Mouse (Mus musculus): ENCODE data around the gene Kmt2a. TPM values are rescaled to one million over a fixed set of nuclear protein-coding genes. Genes with fewer than 3 reads are reported as not detected.

The Kmt2a gene
- polyA plus RNA-seq, 1 experiment from 2014 or later, result 11.1 TPM

- Histone ChIP-seq H3K9me3 (replicated peaks) (no peaks in the 10 kb centered on the region), H3K27me3 (ENCODE audit: low read depth, poor library complexity, severe bottlenecking) (no peaks in the 10 kb centered on the region), H3K4me1 (peaks cover 57% of the 10 kb centered on the region), H3K4me3 (no peak overlapping the region), H3K27ac (replicated peaks) (no peak overlapping the region), H3K36me3 (peaks cover 44% of the 10 kb centered on the region)
- 59% methylated on average over 7 of the region's 7 CpGs for whole genome bisulfite sequencing
- no peak for DNase-seq (ENCODE audit: low spot score)
These were observed 5.6 kb downstream of the Kmt2a start for GRCm38 (mm10) chr9:44875476-44875875.

DNA sequence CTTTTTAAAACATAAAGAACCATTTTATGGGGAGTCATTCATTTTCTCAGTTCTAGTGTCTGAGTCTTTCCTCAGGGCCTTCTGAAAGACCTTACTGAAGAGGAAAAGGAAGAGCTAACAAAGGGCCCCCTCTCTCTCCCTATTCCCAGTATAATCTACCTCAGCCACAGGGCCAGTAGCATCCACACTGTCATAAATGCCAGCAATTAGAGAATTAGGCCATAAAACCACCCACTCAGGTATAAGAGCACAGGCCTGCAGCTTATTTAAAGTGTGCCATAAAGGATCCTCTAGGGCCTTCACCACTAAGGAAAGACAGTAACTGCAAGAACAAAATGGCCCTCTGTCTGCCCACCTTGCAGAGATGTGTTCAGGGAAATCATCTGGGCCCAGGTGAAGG is 6.9 kb downstream of the Kmt2a start:
- peaks cover 53% of the 10 kb centered on the region for H3K36me3 ChIP-seq
- no peak overlapping the region for H3K4me3 ChIP-seq
- peaks cover 44% of the 10 kb centered on the region for H3K4me1 ChIP-seq
- no peak for DNase-seq (ENCODE audit: low spot score)
- no peaks in the 10 kb centered on the region for H3K27me3 ChIP-seq (ENCODE audit: low read depth, poor library complexity, severe bottlenecking)
- no peak overlapping the region for H3K27ac ChIP-seq (replicated peaks)
- H3K9me3 ChIP-seq (replicated peaks), result no peaks in the 10 kb centered on the region

- DNase-seq (ENCODE audit: low spot score), result no peak
- Histone ChIP-seq H3K27ac (replicated peaks) (no peak overlapping the region), H3K4me3 (no peak overlapping the region), H3K9me3 (replicated peaks) (no peaks in the 10 kb centered on the region), H3K4me1 (peaks cover 39% of the 10 kb centered on the region), H3K36me3 (peaks cover 52% of the 10 kb centered on the region), H3K27me3 (ENCODE audit: low read depth, poor library complexity, severe bottlenecking) (no peaks in the 10 kb centered on the region)
- WGBS, result 90% methylated on average over 5 of the region's 5 CpGs
These were observed 7.4 kb downstream of the Kmt2a start for GRCm38 (mm10) chr9:44873665-44874064.

DNA sequence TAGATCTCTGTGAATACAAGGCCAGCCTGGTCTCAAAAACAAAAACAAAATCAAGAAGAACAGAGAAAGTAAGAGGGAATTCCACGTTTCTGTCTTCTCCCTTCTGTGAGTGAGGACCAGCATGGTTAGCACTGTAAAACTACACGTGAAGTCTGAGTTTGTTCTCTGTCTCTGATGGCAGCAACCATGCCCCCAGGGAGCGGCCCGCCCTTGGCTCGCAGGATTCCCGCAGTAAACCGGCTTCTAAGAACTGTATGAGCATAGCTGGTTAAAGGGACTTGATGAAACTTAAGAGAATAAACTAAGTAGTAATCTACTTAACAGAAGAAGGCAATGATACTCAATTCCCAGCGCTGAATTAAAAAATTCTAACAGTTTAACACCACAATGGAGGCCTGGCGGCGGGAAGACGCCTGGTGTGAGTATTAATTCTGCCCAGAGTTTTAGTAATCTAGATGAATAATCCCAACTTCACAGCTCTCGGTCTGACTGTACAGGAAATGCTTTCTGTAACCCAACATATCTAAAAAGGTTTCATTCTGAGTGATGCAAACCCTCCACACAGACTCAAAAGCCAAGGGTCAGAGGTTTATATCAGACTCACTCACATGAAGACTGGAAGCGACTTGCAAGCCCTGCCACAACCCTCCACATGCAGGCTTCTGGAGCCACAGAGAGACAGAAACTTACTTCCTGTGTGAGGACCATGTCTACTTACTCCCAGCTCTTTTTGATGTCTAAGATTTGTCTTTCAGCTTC is 12.6 kb downstream of the Kmt2a start:
- H3K9me3 ChIP-seq (replicated peaks), result no peaks in the 10 kb centered on the region
- H3K4me3 ChIP-seq, result no peak overlapping the region
- no peak for DNase-seq (ENCODE audit: low spot score)
- peaks cover 14% of the 10 kb centered on the region for H3K4me1 ChIP-seq
- no peak overlapping the region for H3K27ac ChIP-seq (replicated peaks)
- no peaks in the 10 kb centered on the region for H3K27me3 ChIP-seq (ENCODE audit: low read depth, poor library complexity, severe bottlenecking)
- peaks cover 69% of the 10 kb centered on the region for H3K36me3 ChIP-seq
- WGBS, result 90% methylated on average over 13 of the region's 13 CpGs

- H3K27me3 ChIP-seq (ENCODE audit: low read depth, poor library complexity, severe bottlenecking), result no peaks in the 10 kb centered on the region
- H3K4me1 ChIP-seq, result peaks cover 14% of the 10 kb centered on the region
- no peak for DNase-seq (ENCODE audit: low spot score)
- no peak overlapping the region for H3K4me3 ChIP-seq
- no peaks in the 10 kb centered on the region for H3K9me3 ChIP-seq (replicated peaks)
- no peak overlapping the region for H3K27ac ChIP-seq (replicated peaks)
- H3K36me3 ChIP-seq, result peaks cover 76% of the 10 kb centered on the region
- 92% methylated on average over 3 of the region's 3 CpGs for WGBS
These were observed 13.4 kb downstream of the Kmt2a start for GRCm38 (mm10) chr9:44867664-44868063.

GRCm38 (mm10) chr9:44866501-44867240 is 14.4 kb downstream of the Kmt2a start:
- DNase-seq (ENCODE audit: low spot score), result no peak
- Histone ChIP-seq H3K4me1 (peaks cover 14% of the 10 kb centered on the region), H3K4me3 (no peak overlapping the region), H3K36me3 (peaks cover 77% of the 10 kb centered on the region), H3K27me3 (ENCODE audit: low read depth, poor library complexity, severe bottlenecking) (no peaks in the 10 kb centered on the region), H3K27ac (replicated peaks) (no peak overlapping the region), H3K9me3 (replicated peaks) (0 out of 2 replicates have a peak, but pooled peaks cover 3% of the 10 kb centered on the region)
- 76% methylated on average over 9 of the region's 9 CpGs for WGBS

DNA sequence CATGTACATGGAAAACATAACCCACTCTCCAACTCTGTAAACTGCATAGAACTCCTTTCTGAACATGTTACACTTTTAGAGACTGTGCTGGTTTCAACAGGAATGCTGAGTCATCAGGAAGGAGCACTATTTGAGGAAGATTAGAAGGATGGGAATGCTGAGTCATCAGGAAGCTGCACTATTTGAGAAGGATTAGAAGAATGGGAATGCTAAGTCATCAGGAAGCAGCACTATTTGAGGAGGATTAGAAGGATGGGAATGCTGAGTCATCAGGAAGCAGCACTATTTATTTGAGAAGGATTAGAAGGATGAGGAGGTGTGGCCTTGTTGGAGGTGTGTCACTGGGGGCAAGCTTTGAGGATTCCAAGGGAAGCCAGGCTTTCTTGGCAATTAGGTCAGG is 20.0 kb downstream of the Kmt2a start:
- Histone ChIP-seq H3K36me3 (peaks cover 82% of the 10 kb centered on the region), H3K9me3 (replicated peaks) (peaks cover 10% of the 10 kb centered on the region), H3K27ac (replicated peaks) (no peak overlapping the region), H3K4me3 (no peak overlapping the region), H3K27me3 (ENCODE audit: low read depth, poor library complexity, severe bottlenecking) (no peaks in the 10 kb centered on the region), H3K4me1 (peaks cover 4% of the 10 kb centered on the region)
- DNase-seq (ENCODE audit: low spot score), result no peak

GRCm38 (mm10) chr9:44858657-44859056 is 22.4 kb downstream of the Kmt2a start:
- no peak overlapping the region for H3K4me3 ChIP-seq
- H3K27me3 ChIP-seq (ENCODE audit: low read depth, poor library complexity, severe bottlenecking), result no peaks in the 10 kb centered on the region
- 95% methylated on average over 3 of the region's 3 CpGs for WGBS
- peaks cover 60% of the 10 kb centered on the region for H3K36me3 ChIP-seq
- H3K4me1 ChIP-seq, result no peaks in the 10 kb centered on the region
- H3K9me3 ChIP-seq (replicated peaks), result peaks cover 10% of the 10 kb centered on the region
- no peak overlapping the region for H3K27ac ChIP-seq (replicated peaks)
- no peak for DNase-seq (ENCODE audit: low spot score)

GRCm38 (mm10) chr9:44857405-44857992 is 23.6 kb downstream of the Kmt2a start:
- no peaks in the 10 kb centered on the region for H3K27me3 ChIP-seq (ENCODE audit: low read depth, poor library complexity, severe bottlenecking)
- peaks cover 10% of the 10 kb centered on the region for H3K9me3 ChIP-seq (replicated peaks)
- 94% methylated on average over 17 of the region's 17 CpGs for WGBS
- H3K36me3 ChIP-seq, result peaks cover 52% of the 10 kb centered on the region
- H3K27ac ChIP-seq (replicated peaks), result no peak overlapping the region
- no peak for DNase-seq (ENCODE audit: low spot score)
- H3K4me1 ChIP-seq, result no peaks in the 10 kb centered on the region
- H3K4me3 ChIP-seq, result no peak overlapping the region

DNA sequence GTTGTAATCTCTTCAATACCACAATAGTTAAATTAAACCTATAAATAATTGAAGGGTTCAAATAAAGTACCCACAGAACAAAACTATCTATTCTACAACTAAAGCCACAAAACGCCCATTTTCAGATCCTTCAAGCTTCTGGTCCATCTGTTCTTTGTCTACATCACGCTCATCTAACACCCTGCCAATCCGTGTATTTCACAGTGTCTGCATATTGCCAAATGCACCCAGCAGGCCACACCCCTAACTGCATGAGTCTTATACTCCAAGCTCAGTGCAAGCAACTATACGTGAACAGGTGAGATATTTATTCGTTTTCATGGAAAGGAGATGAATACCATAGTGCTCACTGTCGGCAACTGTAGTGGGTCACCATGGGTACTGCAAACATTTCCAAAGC is 25.9 kb downstream of the Kmt2a start:
- 91% methylated on average over 6 of the region's 6 CpGs for WGBS
- Histone ChIP-seq H3K9me3 (replicated peaks) (no peaks in the 10 kb centered on the region), H3K36me3 (peaks cover 50% of the 10 kb centered on the region), H3K4me1 (peaks cover 11% of the 10 kb centered on the region), H3K27me3 (ENCODE audit: low read depth, poor library complexity, severe bottlenecking) (no peaks in the 10 kb centered on the region), H3K4me3 (no peak overlapping the region), H3K27ac (replicated peaks) (no peak overlapping the region)
- DNase-seq (ENCODE audit: low spot score), result no peak

- H3K36me3 ChIP-seq, result peaks cover 93% of the 10 kb centered on the region
- peaks cover 28% of the 10 kb centered on the region for H3K4me1 ChIP-seq
- WGBS, result 96% methylated on average over 6 of the region's 6 CpGs
- H3K4me3 ChIP-seq, result no peak overlapping the region
- H3K9me3 ChIP-seq (replicated peaks), result no peaks in the 10 kb centered on the region
- no peak for DNase-seq (ENCODE audit: low spot score)
- no peaks in the 10 kb centered on the region for H3K27me3 ChIP-seq (ENCODE audit: low read depth, poor library complexity, severe bottlenecking)
- no peak overlapping the region for H3K27ac ChIP-seq (replicated peaks)
These were observed 33.6 kb downstream of the Kmt2a start for GRCm38 (mm10) chr9:44847446-44847845.

GRCm38 (mm10) chr9:44841241-44841640 is 39.9 kb downstream of the Kmt2a start:
- DNase-seq (ENCODE audit: low spot score), result no peak
- no peaks in the 10 kb centered on the region for H3K4me1 ChIP-seq
- no peaks in the 10 kb centered on the region for H3K27me3 ChIP-seq (ENCODE audit: low read depth, poor library complexity, severe bottlenecking)
- peaks cover 98% of the 10 kb centered on the region for H3K36me3 ChIP-seq
- no peak overlapping the region for H3K4me3 ChIP-seq
- 92% methylated on average over 10 of the region's 10 CpGs for WGBS
- no peaks in the 10 kb centered on the region for H3K9me3 ChIP-seq (replicated peaks)
- no peak overlapping the region for H3K27ac ChIP-seq (replicated peaks)

DNA sequence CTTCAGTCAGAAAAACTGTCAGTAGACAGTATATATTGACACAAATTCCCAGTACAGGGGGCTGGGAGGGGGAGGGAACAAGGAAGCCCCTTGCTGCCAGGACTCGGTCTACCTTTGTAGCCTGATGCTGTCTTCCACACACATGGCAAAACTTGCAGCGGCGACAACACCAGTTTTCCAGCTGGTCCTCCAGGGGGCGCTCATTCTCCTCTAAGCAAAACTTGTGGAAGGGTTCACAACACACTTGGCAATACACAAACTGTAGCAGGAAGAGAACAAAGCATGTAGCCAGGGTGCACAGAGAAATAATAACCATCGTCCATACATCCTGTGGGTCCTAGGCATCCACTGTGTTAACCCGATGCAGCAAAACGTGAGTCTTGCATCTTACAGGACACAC is 44.7 kb downstream of the Kmt2a start:
- Histone ChIP-seq H3K4me1 (no peaks in the 10 kb centered on the region), H3K27me3 (ENCODE audit: low read depth, poor library complexity, severe bottlenecking) (no peaks in the 10 kb centered on the region), H3K36me3 (peaks cover 98% of the 10 kb centered on the region), H3K27ac (replicated peaks) (no peak overlapping the region), H3K4me3 (no peak overlapping the region), H3K9me3 (replicated peaks) (no peaks in the 10 kb centered on the region)
- DNase-seq (ENCODE audit: low spot score), result peak; percentile 76
- WGBS, result 62% methylated on average over 7 of the region's 7 CpGs
